Mouse (Mus musculus) midbrain, embryonic 12.5 days (tissue): ENCODE measurements around the gene Vps16. TPM values are rescaled to one million over a fixed set of nuclear protein-coding genes. Genes with fewer than 3 reads are reported as not detected.

Experiments
- ATAC-seq: fragments of 200-750 bp; cut with Nextera tagmentation; 2 replicates; pipeline ENCODE4 v1.8.0; 2017; ENCODE audit warnings: low read depth, moderate TSS enrichment, moderate library complexity; ENCODE audit not compliant: low FRiP score
- H3K27ac ChIP-seq: fragments of 300-500 bp; sonication (generic); replicated peaks from 2 replicates; pipeline ENCODE4 v1.5.1; 2016; ENCODE audit warnings: mild to moderate bottlenecking
- H3K27me3 ChIP-seq: fragments of 300-500 bp; sonication (generic); 2 replicates; pipeline ENCODE4 v1.6.1; 2016; ENCODE audit warnings: mild to moderate bottlenecking
- H3K36me3 ChIP-seq: fragments of 300-500 bp; sonication (generic); 2 replicates; pipeline ENCODE4 v1.6.1; 2016
- H3K4me1 ChIP-seq: fragments of 300-500 bp; sonication (generic); 2 replicates; pipeline ENCODE4 v1.6.1; 2016
- H3K4me2 ChIP-seq: fragments of 300-500 bp; sonication (generic); replicated peaks from 2 replicates; pipeline ENCODE4 v1.6.1; 2016; ENCODE audit warnings: mild to moderate bottlenecking, moderate library complexity
- H3K4me3 ChIP-seq: fragments of 300-500 bp; sonication (generic); 2 replicates; pipeline ENCODE4 v1.5.1; 2016; ENCODE audit warnings: mild to moderate bottlenecking
- H3K9ac ChIP-seq: fragments of 300-500 bp; sonication (generic); replicated peaks from 2 replicates; pipeline ENCODE4 v1.6.1; 2016; ENCODE audit warnings: mild to moderate bottlenecking, moderate library complexity
- H3K9me3 ChIP-seq: fragments of 300-500 bp; sonication (generic); 2 replicates; pipeline ENCODE4 v1.6.1; 2016; ENCODE audit warnings: mild to moderate bottlenecking
- WGBS: fragments of 180-500 bp; shearing (Covaris S2); methylation state at CpG from one replicate; pipeline ENCODE4 v1.1.7; 2016; 5-methylcytosine and 5-hydroxymethylcytosine counted together
- polyA plus RNA-seq: library from polyadenylated mRNA; unstranded; fragments of >200 nt; fragmentation: Nextera tagmentation; extraction: Ambion mirVana; gene quantifications from 2 replicates; pipeline ENCODE4 v1.2.1, GENCODE M21; 2016

Gene Vps16
- polyA plus RNA-seq, 1 experiment from 2014 or later = 115 TPM

- WGBS = 83% methylated on average over 8 of the region's 8 CpGs
- H3K4me2 ChIP-seq = no peak overlapping the region
- H3K4me3 ChIP-seq = no peak overlapping the region
- no peak overlapping the region for H3K27ac ChIP-seq
- no peak for ATAC-seq
- H3K27me3 ChIP-seq = no peaks in the 10 kb centered on the region
- H3K9ac ChIP-seq = no peak overlapping the region
- peaks cover 23% of the 10 kb centered on the region for H3K4me1 ChIP-seq
- peaks cover 2% of the 10 kb centered on the region; the same call in 1 of the 2 replicates for H3K36me3 ChIP-seq
- H3K9me3 ChIP-seq = no peaks in the 10 kb centered on the region
These were observed 48.9 kb downstream of the Vps16 start for GRCm38 (mm10) chr2:130472908-130473510.

- no peaks in the 10 kb centered on the region for H3K4me1 ChIP-seq
- WGBS = 93% methylated on average over 11 of the region's 11 CpGs
These were observed 51.6 kb downstream of the Vps16 start for GRCm38 (mm10) chr2:130475764-130476163.

GRCm38 (mm10) chr2:130476666-130477297 is 52.6 kb downstream of the Vps16 start:
- H3K4me3 ChIP-seq = no peak overlapping the region
- 92% methylated on average over 6 of the region's 6 CpGs for WGBS
- H3K27ac ChIP-seq = no peak overlapping the region

More at GRCm38 (mm10) chr2:130475764-130476163, 51.6 kb downstream of the Vps16 start:
- no peak overlapping the region for H3K4me2 ChIP-seq
- H3K36me3 ChIP-seq = peaks cover 3% of the 10 kb centered on the region; the same call in 1 of the 2 replicates
- no peak overlapping the region for H3K4me3 ChIP-seq
- ATAC-seq = no peak
- H3K27me3 ChIP-seq = no peaks in the 10 kb centered on the region
- H3K27ac ChIP-seq = no peak overlapping the region
- H3K9ac ChIP-seq = no peak overlapping the region
- H3K9me3 ChIP-seq = 0 out of 2 replicates have a peak, but pooled peaks cover 4% of the 10 kb centered on the region

GRCm38 (mm10) chr2:130482177-130482576 is 58.0 kb downstream of the Vps16 start:
- Histone ChIP-seq H3K4me2 (no peak overlapping the region), H3K27me3 (no peaks in the 10 kb centered on the region), H3K4me1 (no peaks in the 10 kb centered on the region), H3K9me3 (0 out of 2 replicates have a peak, but pooled peaks cover 4% of the 10 kb centered on the region), H3K4me3 (no peak overlapping the region), H3K9ac (no peak overlapping the region), H3K36me3 (peaks cover 3% of the 10 kb centered on the region; the same call in 1 of the 2 replicates), H3K27ac (no peak overlapping the region)
- 96% methylated on average over 4 of the region's 4 CpGs for WGBS
- ATAC-seq = no peak

More at GRCm38 (mm10) chr2:130476666-130477297, 52.6 kb downstream of the Vps16 start:
- Histone ChIP-seq H3K9ac (no peak overlapping the region), H3K9me3 (0 out of 2 replicates have a peak, but pooled peaks cover 4% of the 10 kb centered on the region), H3K36me3 (peaks cover 3% of the 10 kb centered on the region; the same call in 1 of the 2 replicates), H3K4me2 (no peak overlapping the region), H3K4me1 (no peaks in the 10 kb centered on the region), H3K27me3 (no peaks in the 10 kb centered on the region)
- no peak for ATAC-seq

GRCm38 (mm10) chr2:130482700-130483099 is 58.6 kb downstream of the Vps16 start:
- no peaks in the 10 kb centered on the region for H3K27me3 ChIP-seq
- peaks cover 3% of the 10 kb centered on the region; the same call in 1 of the 2 replicates for H3K36me3 ChIP-seq
- H3K9me3 ChIP-seq = 0 out of 2 replicates have a peak, but pooled peaks cover 4% of the 10 kb centered on the region
- H3K9ac ChIP-seq = no peak overlapping the region
- H3K4me2 ChIP-seq = no peak overlapping the region
- H3K4me3 ChIP-seq = no peak overlapping the region
- no peak for ATAC-seq
- peaks cover 4% of the 10 kb centered on the region; the same call in 1 of the 2 replicates for H3K4me1 ChIP-seq
- WGBS = 76% methylated on average over 3 of the region's 3 CpGs
- H3K27ac ChIP-seq = 0 out of 2 replicates have a peak overlapping the region, but pooled peaks have one; percentile 17

- Histone ChIP-seq H3K27ac (no peak overlapping the region), H3K9ac (no peak overlapping the region), H3K4me2 (no peak overlapping the region), H3K36me3 (no peaks in the 10 kb centered on the region), H3K4me3 (no peak overlapping the region), H3K4me1 (peaks cover 11% of the 10 kb centered on the region; the same call in 1 of the 2 replicates), H3K9me3 (0 out of 2 replicates have a peak, but pooled peaks cover 3% of the 10 kb centered on the region), H3K27me3 (no peaks in the 10 kb centered on the region)
- ATAC-seq = no peak
- WGBS = 91% methylated on average over 1 of the region's 1 CpGs
These were observed 60.1 kb downstream of the Vps16 start for GRCm38 (mm10) chr2:130484206-130484605.

- Histone ChIP-seq H3K27ac (no peak overlapping the region), H3K9me3 (peaks cover 1% of the 10 kb centered on the region; the same call in 1 of the 2 replicates), H3K9ac (no peak overlapping the region), H3K4me1 (peaks cover 20% of the 10 kb centered on the region), H3K4me3 (no peak overlapping the region), H3K27me3 (no peaks in the 10 kb centered on the region), H3K36me3 (no peaks in the 10 kb centered on the region), H3K4me2 (no peak overlapping the region)
- 45% methylated on average over 2 of the region's 2 CpGs for WGBS
- no peak for ATAC-seq
These were observed 63.9 kb downstream of the Vps16 start for GRCm38 (mm10) chr2:130488002-130488401.

- Histone ChIP-seq H3K27me3 (no peaks in the 10 kb centered on the region), H3K4me1 (peaks cover 20% of the 10 kb centered on the region), H3K4me2 (no peak overlapping the region), H3K9ac (no peak overlapping the region), H3K9me3 (peaks cover 3% of the 10 kb centered on the region; the same call in 1 of the 2 replicates), H3K36me3 (no peaks in the 10 kb centered on the region), H3K4me3 (no peak overlapping the region), H3K27ac (no peak overlapping the region)
- no peak for ATAC-seq
- 90% methylated on average over 4 of the region's 4 CpGs for WGBS
These were observed 64.5 kb downstream of the Vps16 start for GRCm38 (mm10) chr2:130488600-130488999.

GRCm38 (mm10) chr2:130491162-130491561 is 67.0 kb downstream of the Vps16 start:
- no peaks in the 10 kb centered on the region for H3K36me3 ChIP-seq
- no peak overlapping the region for H3K9ac ChIP-seq
- no peak overlapping the region for H3K4me3 ChIP-seq
- H3K27ac ChIP-seq = peak overlapping the region; percentile 81
- H3K27me3 ChIP-seq = no peaks in the 10 kb centered on the region
- ATAC-seq = peak; percentile 77; the same call in 1 of the 2 replicates
- 15% methylated on average over 4 of the region's 4 CpGs for WGBS
- peaks cover 29% of the 10 kb centered on the region for H3K4me1 ChIP-seq
- peak overlapping the region; percentile 22; the same call in 1 of the 2 replicates for H3K4me2 ChIP-seq
- H3K9me3 ChIP-seq = peaks cover 3% of the 10 kb centered on the region; the same call in 1 of the 2 replicates

GRCm38 (mm10) chr2:130491587-130491986 is 67.4 kb downstream of the Vps16 start:
- H3K4me2 ChIP-seq = 0 out of 2 replicates have a peak overlapping the region, but pooled peaks have one; percentile 22

More at GRCm38 (mm10) chr2:130491587-130491986, 67.4 kb downstream of the Vps16 start:
- Histone ChIP-seq H3K36me3 (no peaks in the 10 kb centered on the region), H3K9ac (no peak overlapping the region), H3K4me3 (no peak overlapping the region), H3K27ac (peak overlapping the region; percentile 81), H3K9me3 (peaks cover 3% of the 10 kb centered on the region; the same call in 1 of the 2 replicates), H3K4me1 (peaks cover 34% of the 10 kb centered on the region), H3K27me3 (no peaks in the 10 kb centered on the region)
- WGBS = 8% methylated on average over 7 of the region's 7 CpGs
- ATAC-seq = peak; percentile 93
